Mouse (Mus musculus) neural tube, embryonic 14.5 days (tissue): ENCODE measurements at regions not wholly inside any gene's neighbourhood (a gene's known extent, or its start where the extent isn't known, plus 50 kb on each side); places are given as distances from the start of the nearest gene placed in this dataset.

ENCODE experiments used
- ATAC-seq: fragments of 200-750 bp; cut with Nextera tagmentation; 2 replicates; pipeline ENCODE4 v1.8.0; 2017; ENCODE audit warnings: low read depth, mild to moderate bottlenecking, moderate TSS enrichment, moderate library complexity
- H3K27ac ChIP-seq: fragments of 300-500 bp; sonication (generic); 2 replicates; pipeline ENCODE4 v1.5.1; 2014; ENCODE audit warnings: low read depth, mild to moderate bottlenecking, control low read depth, low read length, moderate library complexity, mixed read lengths
- H3K27me3 ChIP-seq: fragments of 300-500 bp; sonication (generic); 2 replicates; pipeline ENCODE4 v1.6.1; 2014; ENCODE audit warnings: low read length; ENCODE audit not compliant: control insufficient read depth, insufficient read depth
- H3K36me3 ChIP-seq: fragments of 300-500 bp; sonication (generic); 2 replicates; pipeline ENCODE4 v1.6.1; 2014; ENCODE audit warnings: low read length, mixed read lengths; ENCODE audit not compliant: control insufficient read depth, insufficient read depth
- H3K4me1 ChIP-seq: fragments of 300-500 bp; sonication (generic); 2 replicates; pipeline ENCODE4 v1.6.1; 2014; ENCODE audit warnings: low read length; ENCODE audit not compliant: control insufficient read depth, insufficient read depth
- H3K4me2 ChIP-seq: fragments of 300-500 bp; sonication (generic); 2 replicates; pipeline ENCODE4 v1.6.1; 2014; ENCODE audit warnings: mild to moderate bottlenecking, low read depth, low read length, control low read depth
- H3K4me3 ChIP-seq: fragments of 300-500 bp; sonication (generic); 2 replicates; pipeline ENCODE4 v1.5.1; 2014; ENCODE audit warnings: low read depth, low read length, control low read depth, mixed read lengths
- H3K9ac ChIP-seq: fragments of 300-500 bp; sonication (generic); replicated peaks from 2 replicates; pipeline ENCODE4 v1.6.1; 2014; ENCODE audit warnings: low read depth, mild to moderate bottlenecking, control low read depth, low read length, mixed read lengths
- H3K9me3 ChIP-seq: fragments of 300-500 bp; sonication (generic); 2 replicates; pipeline ENCODE4 v1.6.1; 2016; ENCODE audit warnings: low read length; ENCODE audit not compliant: control insufficient read depth
- WGBS: fragments of 180-500 bp; shearing (Covaris S2); extraction: QIAGEN DNeasy Blood & Tissue Kit; methylation state at CpG from one replicate; pipeline ENCODE4 v1.1.7; 2014; 5-methylcytosine and 5-hydroxymethylcytosine counted together

DNA sequence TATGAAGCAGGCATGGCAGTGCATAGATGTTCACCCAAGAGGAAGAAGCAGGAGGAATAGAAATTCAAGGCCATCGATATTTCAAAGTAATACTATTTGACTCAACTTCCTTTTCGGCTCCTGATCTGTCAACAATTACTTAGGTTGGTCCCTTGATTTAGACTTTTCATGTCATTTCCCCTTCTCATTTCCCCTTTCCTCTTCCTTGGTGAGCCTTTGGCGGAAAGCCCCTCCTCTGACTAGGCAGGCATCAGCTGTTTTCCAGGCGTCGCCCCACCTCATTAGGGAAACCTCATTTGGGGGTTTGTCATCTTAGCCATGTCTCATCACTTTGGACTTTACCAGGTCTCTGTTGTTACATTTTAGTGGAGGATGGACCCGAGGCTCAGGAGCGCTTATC is 191.0 kb upstream of the Jarid2 start:
- WGBS: 97% methylated on average over 7 of the region's 7 CpGs
- no peak overlapping the region for H3K9ac ChIP-seq
- ATAC-seq: no peak
- no peaks in the 10 kb centered on the region for H3K9me3 ChIP-seq
- H3K4me3 ChIP-seq: no peak overlapping the region
- H3K4me1 ChIP-seq: no peaks in the 10 kb centered on the region
- H3K36me3 ChIP-seq: no peaks in the 10 kb centered on the region
- no peak overlapping the region for H3K4me2 ChIP-seq
- no peak overlapping the region for H3K27ac ChIP-seq
- no peaks in the 10 kb centered on the region for H3K27me3 ChIP-seq

DNA sequence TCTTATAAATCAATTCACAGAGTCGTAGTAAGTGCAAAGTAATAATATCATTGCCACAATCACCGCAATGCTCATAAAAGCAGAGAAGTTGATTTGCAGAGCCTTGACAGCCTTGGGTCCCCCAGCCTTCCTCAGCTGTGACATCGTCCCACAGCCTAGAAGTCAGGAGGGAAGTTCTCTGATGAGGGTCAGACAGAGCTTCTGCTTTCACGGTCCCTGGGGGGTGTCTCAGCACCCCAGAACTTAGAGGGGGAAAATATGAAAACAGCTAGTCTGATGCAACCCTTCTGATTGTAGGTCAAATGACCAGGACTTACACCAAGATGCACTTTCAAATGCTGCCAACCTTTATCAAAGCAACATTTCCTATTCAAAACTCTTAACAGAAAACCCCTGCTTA is 188.9 kb upstream of the Jarid2 start:
- Histone ChIP-seq H3K27ac (no peak overlapping the region), H3K4me2 (no peak overlapping the region), H3K4me3 (no peak overlapping the region), H3K36me3 (no peaks in the 10 kb centered on the region), H3K4me1 (no peaks in the 10 kb centered on the region), H3K9me3 (no peaks in the 10 kb centered on the region), H3K27me3 (no peaks in the 10 kb centered on the region), H3K9ac (no peak overlapping the region)
- WGBS: 75% methylated on average over 4 of the region's 4 CpGs
- ATAC-seq: no peak

DNA sequence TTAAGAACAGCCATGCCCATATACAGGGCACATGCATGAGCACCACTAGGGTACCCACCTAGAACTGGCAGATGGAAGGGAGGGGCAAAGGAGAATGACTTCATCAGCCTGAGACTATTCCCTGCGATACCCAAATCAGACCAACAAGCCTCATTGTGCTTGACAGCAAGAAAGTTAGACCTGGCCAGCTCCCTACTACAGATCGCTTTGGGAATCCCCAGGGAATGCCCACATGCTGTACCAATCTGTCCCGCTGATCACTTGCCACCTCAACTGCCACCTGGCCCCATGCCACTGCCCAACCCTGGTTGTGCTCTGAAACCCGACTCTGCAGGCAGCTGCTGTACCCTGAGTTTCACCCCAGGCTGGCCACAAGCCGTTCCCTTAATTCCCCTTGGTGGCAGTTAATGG is 188.0 kb upstream of the Jarid2 start:
- no peak overlapping the region for H3K4me3 ChIP-seq
- WGBS: 57% methylated on average over 5 of the region's 5 CpGs
- no peaks in the 10 kb centered on the region for H3K4me1 ChIP-seq
- H3K9me3 ChIP-seq: no peaks in the 10 kb centered on the region
- H3K27me3 ChIP-seq: no peaks in the 10 kb centered on the region
- ATAC-seq: no peak; the same call in 1 of the 2 replicates
- no peaks in the 10 kb centered on the region for H3K36me3 ChIP-seq
- no peak overlapping the region for H3K4me2 ChIP-seq
- no peak overlapping the region for H3K9ac ChIP-seq
- no peak overlapping the region for H3K27ac ChIP-seq

DNA sequence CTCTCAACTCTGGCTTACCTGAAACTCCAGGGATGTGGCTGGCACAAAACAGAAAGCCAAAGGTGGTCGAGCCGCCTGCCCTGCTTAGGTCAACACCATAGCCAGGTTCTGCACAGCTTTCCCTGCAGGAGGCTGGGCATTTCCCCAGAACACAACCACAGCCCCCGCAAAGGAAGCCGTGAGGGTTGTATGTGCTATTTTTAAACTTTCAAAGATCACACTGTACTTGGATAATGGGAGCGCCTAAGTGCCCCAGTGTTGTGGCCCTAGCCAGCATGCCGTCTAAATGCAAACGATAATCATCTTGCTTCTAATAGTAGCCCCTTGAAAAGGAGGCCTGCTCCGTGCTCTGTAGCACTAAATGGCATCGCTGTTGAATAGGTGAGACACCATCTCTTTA is 184.5 kb upstream of the Jarid2 start:
- Histone ChIP-seq H3K4me1 (no peaks in the 10 kb centered on the region), H3K36me3 (no peaks in the 10 kb centered on the region), H3K27ac (no peak overlapping the region), H3K4me3 (no peak overlapping the region), H3K9me3 (no peaks in the 10 kb centered on the region), H3K9ac (no peak overlapping the region), H3K27me3 (no peaks in the 10 kb centered on the region), H3K4me2 (no peak overlapping the region)
- 91% methylated on average over 9 of the region's 9 CpGs for WGBS
- ATAC-seq: no peak

DNA sequence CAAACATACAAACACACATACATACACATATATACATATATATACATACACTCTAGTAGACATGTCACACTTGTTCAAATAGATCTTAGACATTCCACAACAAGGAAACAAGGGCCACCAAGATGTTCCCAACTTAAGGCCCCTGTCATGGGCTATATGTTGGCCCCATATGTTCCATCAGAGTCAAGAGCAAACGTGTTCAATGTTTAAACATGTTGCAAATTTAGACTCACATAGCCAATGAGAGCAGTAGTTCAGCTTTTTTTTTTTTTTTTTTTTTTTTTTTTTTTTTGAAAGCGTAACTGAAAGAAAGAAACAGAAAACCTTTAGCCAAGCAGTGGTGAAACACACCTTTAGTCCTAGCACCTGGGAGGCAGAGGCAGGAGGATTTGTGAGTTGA is 183.0 kb upstream of the Jarid2 start:
- Histone ChIP-seq H3K9ac (no peak overlapping the region), H3K4me2 (no peak overlapping the region), H3K9me3 (no peaks in the 10 kb centered on the region), H3K4me1 (no peaks in the 10 kb centered on the region), H3K36me3 (no peaks in the 10 kb centered on the region), H3K27me3 (no peaks in the 10 kb centered on the region), H3K4me3 (no peak overlapping the region), H3K27ac (no peak overlapping the region)
- ATAC-seq: no peak
- WGBS: 93% methylated on average over 2 of the region's 2 CpGs

DNA sequence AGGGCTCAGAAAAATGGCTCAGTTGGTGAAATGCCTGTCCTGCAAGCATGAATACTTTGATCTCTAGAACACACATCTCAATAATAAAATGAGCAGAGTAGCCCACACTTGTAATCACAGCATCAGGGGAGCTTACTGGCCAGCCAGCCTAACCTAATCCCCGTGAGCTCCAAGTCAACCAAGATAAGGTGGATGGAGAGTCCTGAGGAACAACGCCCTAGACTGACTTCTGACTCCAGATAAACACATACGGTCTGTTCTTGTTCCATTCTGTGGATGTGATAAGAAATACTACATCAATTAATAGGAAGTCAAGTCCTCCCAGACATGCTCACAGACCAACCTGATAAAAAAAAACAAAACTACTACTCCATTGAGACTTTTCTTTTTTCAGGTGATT is 180.4 kb upstream of the Jarid2 start:
- H3K27me3 ChIP-seq: no peaks in the 10 kb centered on the region
- H3K36me3 ChIP-seq: no peaks in the 10 kb centered on the region
- 96% methylated on average over 3 of the region's 3 CpGs for WGBS
- no peak for ATAC-seq
- no peaks in the 10 kb centered on the region for H3K9me3 ChIP-seq
- H3K9ac ChIP-seq: no peak overlapping the region
- H3K4me1 ChIP-seq: no peaks in the 10 kb centered on the region
- H3K27ac ChIP-seq: no peak overlapping the region
- H3K4me3 ChIP-seq: no peak overlapping the region
- H3K4me2 ChIP-seq: no peak overlapping the region

DNA sequence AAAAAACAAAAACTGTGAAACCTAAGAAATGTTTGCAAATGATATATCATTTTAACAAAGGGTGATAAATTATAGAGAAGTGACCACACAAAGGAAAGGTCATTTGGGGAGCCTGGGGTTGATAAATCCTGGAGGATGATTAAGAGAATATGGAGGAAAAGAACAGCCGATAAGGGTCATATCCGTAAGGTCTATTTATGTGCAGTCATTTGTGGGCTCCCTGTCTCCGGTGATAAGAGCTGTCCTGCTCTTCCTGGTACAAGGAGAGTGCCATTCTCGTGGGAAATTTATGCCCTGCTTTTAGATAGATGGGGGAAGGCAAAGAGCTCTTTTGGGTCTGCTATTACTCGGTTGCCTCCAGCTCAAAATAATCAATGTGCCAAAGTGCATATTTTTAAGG is 175.9 kb upstream of the Jarid2 start:
- ATAC-seq: no peak

DNA sequence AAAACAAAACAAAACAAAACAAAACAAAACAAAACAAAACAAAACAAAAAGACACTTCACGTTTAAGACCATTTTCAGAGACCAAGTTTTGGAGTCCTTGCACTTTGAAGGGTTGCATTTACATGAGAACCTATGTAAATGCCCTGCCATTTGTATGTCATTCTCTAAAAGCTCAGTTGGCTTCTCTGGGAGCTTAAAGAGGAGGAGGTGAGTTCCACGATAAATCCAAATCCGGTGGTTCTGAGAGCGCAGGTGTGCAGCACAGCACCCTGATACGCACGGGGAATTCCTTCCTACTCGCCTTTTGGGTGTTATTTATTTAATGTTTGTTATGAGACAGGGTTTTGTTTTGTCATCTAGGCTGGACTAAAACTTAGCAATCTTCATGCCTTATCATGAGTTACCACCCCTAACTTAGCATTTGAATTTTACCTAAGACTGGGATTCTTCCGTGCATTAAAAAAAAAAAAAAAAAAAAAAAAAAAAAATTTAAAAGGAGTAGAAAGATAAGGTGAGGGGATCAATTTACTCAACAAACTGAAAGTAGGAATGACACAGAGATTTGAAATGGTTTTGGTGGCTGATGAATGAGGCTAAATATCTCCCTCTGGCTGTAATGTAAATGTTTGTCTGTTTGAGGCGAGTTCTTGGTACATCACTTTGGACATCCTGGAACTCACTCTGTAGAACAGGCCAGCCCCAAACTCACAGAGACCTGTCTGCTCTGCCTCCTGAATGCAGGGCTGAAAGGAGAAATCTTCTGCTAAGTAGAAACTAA is 174.4 kb upstream of the Jarid2 start:
- H3K4me3 ChIP-seq: no peak overlapping the region
- ATAC-seq: no peak
- no peak overlapping the region for H3K9ac ChIP-seq
- H3K9me3 ChIP-seq: no peaks in the 10 kb centered on the region
- H3K27me3 ChIP-seq: no peaks in the 10 kb centered on the region
- no peak overlapping the region for H3K27ac ChIP-seq
- no peak overlapping the region for H3K4me2 ChIP-seq
- 0 out of 2 replicates have a peak, but pooled peaks cover 4% of the 10 kb centered on the region for H3K4me1 ChIP-seq
- H3K36me3 ChIP-seq: no peaks in the 10 kb centered on the region
- 79% methylated on average over 9 of the region's 9 CpGs for WGBS

More for the DNA sequence above, 175.9 kb upstream of the Jarid2 start:
- Histone ChIP-seq H3K9ac (no peak overlapping the region), H3K36me3 (no peaks in the 10 kb centered on the region), H3K4me3 (no peak overlapping the region), H3K9me3 (no peaks in the 10 kb centered on the region), H3K4me1 (0 out of 2 replicates have a peak, but pooled peaks cover 4% of the 10 kb centered on the region), H3K27ac (no peak overlapping the region), H3K4me2 (no peak overlapping the region), H3K27me3 (no peaks in the 10 kb centered on the region)
- 61% methylated on average over 5 of the region's 5 CpGs for WGBS

DNA sequence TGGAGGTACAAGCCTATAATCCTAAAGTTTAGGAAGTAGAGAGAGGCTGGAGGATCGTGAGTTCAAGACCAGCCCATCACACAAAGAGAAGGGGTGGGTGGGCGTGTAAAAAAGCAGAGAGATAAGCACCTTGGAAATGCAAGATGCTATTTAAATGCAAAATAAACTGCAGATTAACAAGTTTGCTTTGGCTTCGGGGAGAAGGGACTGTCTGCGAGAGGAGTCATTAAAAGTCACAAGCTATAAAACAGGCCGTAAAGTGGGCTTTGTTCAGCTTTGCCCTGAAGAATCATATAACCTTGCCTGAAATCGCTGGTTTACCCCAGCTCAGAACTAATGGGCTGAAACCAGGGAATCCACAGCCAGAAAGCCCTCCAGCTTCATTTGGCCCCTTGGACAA is 173.3 kb upstream of the Jarid2 start:
- Histone ChIP-seq H3K4me3 (no peak overlapping the region), H3K27ac (no peak overlapping the region), H3K27me3 (no peaks in the 10 kb centered on the region), H3K4me2 (no peak overlapping the region), H3K9ac (no peak overlapping the region), H3K9me3 (no peaks in the 10 kb centered on the region), H3K4me1 (0 out of 2 replicates have a peak, but pooled peaks cover 4% of the 10 kb centered on the region), H3K36me3 (no peaks in the 10 kb centered on the region)
- ATAC-seq: no peak
- 15% methylated on average over 6 of the region's 6 CpGs for WGBS
